Mouse (Mus musculus) inflammation-experienced regulatory T-cells (primary cell): ENCODE measurements around the gene Isl2. TPM values are rescaled to one million over a fixed set of nuclear protein-coding genes. Genes with fewer than 3 reads are reported as not detected.

ENCODE experiments used
- polyA plus RNA-seq, 2 experiments: library from polyadenylated mRNA; unstranded; fragments of 100-300 nt; shearing (Covaris generic); gene quantifications; one replicate each; pipeline ENCODE4 v1.2.1; 2017

Isl2 gene
- under 1 TPM in 1 of 2 experiments, not detected in 1; 0.82 TPM for polyA plus RNA-seq

DNA sequence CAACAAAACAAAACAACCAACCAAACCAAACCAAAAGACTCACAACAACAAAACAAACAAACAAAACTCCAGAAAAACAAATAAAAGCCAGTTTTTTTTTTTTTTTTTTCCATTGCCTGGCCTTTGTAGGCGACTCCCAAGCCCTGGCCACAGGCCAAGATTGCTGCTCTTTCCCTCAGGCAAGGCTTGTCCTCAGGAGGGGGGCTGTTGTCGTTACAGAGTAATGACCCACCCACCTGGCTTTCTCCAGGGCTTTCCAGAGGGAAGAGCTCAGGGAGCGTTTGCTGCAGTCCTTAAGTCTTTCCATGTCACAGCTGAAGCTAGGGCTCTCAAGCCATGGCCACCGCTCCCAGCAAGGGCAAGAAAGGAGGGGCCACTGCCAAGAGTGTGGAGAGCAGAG lies at the start of gene Isl2:
Gene Isl2 (plus strand): TSS at position 296 of the 400 bp plus-strand sequence.

DNA sequence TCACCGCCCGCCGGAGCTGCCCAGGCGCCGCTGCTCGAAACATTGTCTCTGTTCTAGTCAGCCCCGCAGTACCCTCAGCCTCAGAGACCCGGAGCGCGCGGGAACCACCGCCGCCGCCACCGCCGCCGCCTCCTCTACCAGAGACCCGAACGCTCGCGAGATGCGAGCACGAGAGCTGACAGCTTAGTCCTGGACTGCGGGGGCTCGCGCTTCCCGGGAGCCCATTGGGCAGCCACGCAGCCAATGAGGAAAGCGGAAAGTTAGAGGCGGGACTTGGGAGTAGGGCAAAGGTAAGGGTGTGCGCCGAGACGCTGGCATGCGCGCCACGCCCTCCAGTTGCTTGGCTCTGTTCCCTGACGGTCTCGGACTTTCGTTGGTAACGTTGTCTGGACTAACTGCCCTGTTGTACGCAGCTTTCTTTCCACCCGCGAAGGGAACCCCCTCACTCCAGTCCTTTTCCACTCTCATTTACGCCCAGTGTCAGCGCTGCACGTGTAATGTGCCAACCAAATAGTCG lies 26.4 kb upstream of the Isl2 start, which contains the start of gene Etfa:
Gene Etfa (minus strand): TSS at position 217 of the 517 bp plus-strand sequence.

Other genes starting within 250 kb of the Isl2 start
- gene Nrg4, start 211.8 kb upstream of the Isl2 start, polyA plus RNA-seq: 1 to 10 TPM; 1.7 to 2.6 TPM
- gene Tmem266, start 211.8 kb upstream of the Isl2 start, polyA plus RNA-seq: 1 to 10 TPM in 1 of 2 experiments, not detected in 1; 1.6 TPM
- gene Etfa, start 26.4 kb upstream of the Isl2 start, polyA plus RNA-seq: 100 to 1,000 TPM; 120 to 149 TPM